Mouse (Mus musculus) kidney, embryonic 14.5 days (tissue): ENCODE measurements at regions not wholly inside any gene's neighbourhood (a gene's known extent, or its start where the extent isn't known, plus 50 kb on each side); places are given as distances from the start of the nearest gene placed in this dataset.

Experiments used
- ATAC-seq: fragments of 200-750 bp; cut with Nextera tagmentation; 2 replicates; pipeline ENCODE4 v1.8.0; 2017; ENCODE audit warnings: moderate number of reproducible peaks, mild to moderate bottlenecking, moderate TSS enrichment, moderate library complexity; ENCODE audit not compliant: low FRiP score, low TSS enrichment
- H3K27ac ChIP-seq: fragments of 300-500 bp; sonication (generic); 2 replicates; pipeline ENCODE4 v1.5.1; 2014; ENCODE audit warnings: low read depth, mild to moderate bottlenecking, low read length, moderate library complexity, mixed read lengths
- H3K27me3 ChIP-seq: fragments of 300-500 bp; sonication (generic); 2 replicates; pipeline ENCODE4 v1.6.1; 2014; ENCODE audit warnings: mild to moderate bottlenecking, low read length; ENCODE audit not compliant: control insufficient read depth, insufficient read depth
- H3K36me3 ChIP-seq: fragments of 300-500 bp; sonication (generic); 2 replicates; pipeline ENCODE4 v1.6.1; 2014; ENCODE audit warnings: low read length, mixed read lengths; ENCODE audit not compliant: control insufficient read depth, insufficient read depth
- H3K4me1 ChIP-seq: fragments of 300-500 bp; sonication (generic); 2 replicates; pipeline ENCODE4 v1.6.1; 2014; ENCODE audit warnings: low read length, mixed read lengths; ENCODE audit not compliant: control insufficient read depth, insufficient read depth
- H3K4me2 ChIP-seq: fragments of 300-500 bp; sonication (generic); replicated peaks from 2 replicates; pipeline ENCODE4 v1.6.1; 2014; ENCODE audit warnings: low read depth, mild to moderate bottlenecking, low read length
- H3K4me3 ChIP-seq: fragments of 300-500 bp; sonication (generic); 2 replicates; pipeline ENCODE4 v1.5.1; 2014; ENCODE audit warnings: mild to moderate bottlenecking, low read length
- H3K9ac ChIP-seq: fragments of 300-500 bp; sonication (generic); 2 replicates; pipeline ENCODE4 v1.6.1; 2014; ENCODE audit warnings: low read depth, mild to moderate bottlenecking, low read length, moderate library complexity
- H3K9me3 ChIP-seq: fragments of 300-500 bp; sonication (generic); 2 replicates; pipeline ENCODE4 v1.6.1; 2016; ENCODE audit warnings: low read length; ENCODE audit not compliant: control insufficient read depth
- WGBS: fragments of 180-500 bp; shearing (Covaris S2); extraction: QIAGEN DNeasy Blood & Tissue Kit; methylation state at CpG from one replicate; pipeline ENCODE4 v1.1.7; 2014; 5-methylcytosine and 5-hydroxymethylcytosine counted together

DNA sequence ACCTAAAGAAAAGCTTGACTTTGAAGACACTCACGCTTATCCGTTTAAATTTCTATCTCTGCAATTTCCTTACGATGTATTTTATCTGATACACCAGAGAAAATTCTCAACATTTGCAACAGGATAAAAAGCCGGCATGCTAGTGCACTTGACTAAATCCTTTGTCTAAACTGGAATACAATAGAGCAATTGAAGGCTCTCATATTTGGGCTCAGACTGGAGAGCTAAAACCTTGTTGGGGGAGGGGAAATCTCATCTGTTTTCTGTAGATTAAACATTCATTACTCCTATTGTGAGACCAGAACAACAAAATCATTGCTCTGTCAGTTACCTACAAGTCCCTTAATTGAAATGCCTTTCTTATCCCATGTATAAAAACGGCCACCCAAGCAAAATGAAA is 70.9 kb upstream of the Cerkl start:
- H3K27ac ChIP-seq = no peak overlapping the region
- H3K4me2 ChIP-seq = no peak overlapping the region
- H3K4me3 ChIP-seq = no peak overlapping the region
- no peaks in the 10 kb centered on the region for H3K9me3 ChIP-seq
- no peak for ATAC-seq
- no peaks in the 10 kb centered on the region for H3K36me3 ChIP-seq
- no peak overlapping the region for H3K9ac ChIP-seq
- WGBS = 73% methylated on average over 5 of the region's 5 CpGs
- no peaks in the 10 kb centered on the region for H3K27me3 ChIP-seq
- 0 out of 2 replicates have a peak, but pooled peaks cover 3% of the 10 kb centered on the region for H3K4me1 ChIP-seq

DNA sequence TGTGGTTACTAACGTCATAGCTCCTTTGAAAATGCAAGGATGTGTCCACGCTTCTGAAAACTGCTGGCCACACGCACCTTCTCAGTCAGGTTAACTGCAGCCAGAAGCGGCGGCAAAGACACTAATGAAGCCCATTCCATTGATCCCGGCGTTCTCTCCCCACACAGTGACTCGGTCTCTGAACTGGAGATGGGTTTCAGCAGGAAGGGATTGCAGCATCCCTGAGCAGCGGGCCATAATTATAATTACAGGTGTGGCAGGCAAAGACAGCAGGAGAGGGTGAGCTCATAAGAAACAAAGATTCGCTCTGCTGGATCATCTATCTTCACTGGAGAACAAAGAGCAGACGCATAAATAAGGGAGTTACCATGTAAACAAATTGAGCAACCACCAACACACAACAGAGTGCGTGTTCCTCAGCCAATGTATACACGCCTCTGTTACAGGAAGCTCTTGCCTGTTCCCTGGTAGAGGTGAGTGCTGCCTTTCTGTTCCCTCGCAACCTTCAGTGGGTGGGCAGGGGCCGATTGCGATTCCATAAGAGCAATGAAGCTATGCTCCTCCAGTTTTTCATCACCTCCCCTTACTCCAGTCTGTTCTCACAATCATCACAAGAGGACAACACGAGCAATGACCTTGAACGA is 71.9 kb upstream of the Cerkl start:
- H3K9me3 ChIP-seq = no peaks in the 10 kb centered on the region
- H3K4me3 ChIP-seq = no peak overlapping the region
- no peak overlapping the region for H3K27ac ChIP-seq
- H3K27me3 ChIP-seq = no peaks in the 10 kb centered on the region
- 0 out of 2 replicates have a peak, but pooled peaks cover 3% of the 10 kb centered on the region for H3K4me1 ChIP-seq
- 78% methylated on average over 18 of the region's 18 CpGs for WGBS
- H3K4me2 ChIP-seq = no peak overlapping the region
- H3K36me3 ChIP-seq = no peaks in the 10 kb centered on the region
- no peak for ATAC-seq
- H3K9ac ChIP-seq = no peak overlapping the region

- no peaks in the 10 kb centered on the region for H3K27me3 ChIP-seq
- WGBS = 58% methylated on average over 2 of the region's 2 CpGs
Measured at GRCm38 (mm10) chr2:79529185-79529584, 72.6 kb upstream of the Cerkl start.

GRCm38 (mm10) chr2:79532610-79533160 is 76.1 kb upstream of the Cerkl start:
- no peaks in the 10 kb centered on the region for H3K36me3 ChIP-seq
- H3K4me1 ChIP-seq = no peaks in the 10 kb centered on the region
- H3K4me3 ChIP-seq = no peak overlapping the region
- no peak overlapping the region for H3K9ac ChIP-seq
- no peak overlapping the region for H3K27ac ChIP-seq
- WGBS = 72% methylated on average over 3 of the region's 3 CpGs
- no peak for ATAC-seq
- H3K9me3 ChIP-seq = no peaks in the 10 kb centered on the region
- H3K27me3 ChIP-seq = no peaks in the 10 kb centered on the region
- H3K4me2 ChIP-seq = no peak overlapping the region

More at GRCm38 (mm10) chr2:79529185-79529584, 72.6 kb upstream of the Cerkl start:
- no peak overlapping the region for H3K4me3 ChIP-seq
- no peaks in the 10 kb centered on the region for H3K9me3 ChIP-seq
- H3K27ac ChIP-seq = no peak overlapping the region
- H3K4me1 ChIP-seq = 0 out of 2 replicates have a peak, but pooled peaks cover 3% of the 10 kb centered on the region
- ATAC-seq = no peak
- no peaks in the 10 kb centered on the region for H3K36me3 ChIP-seq
- H3K4me2 ChIP-seq = no peak overlapping the region
- H3K9ac ChIP-seq = no peak overlapping the region

- no peaks in the 10 kb centered on the region for H3K36me3 ChIP-seq
- no peak overlapping the region for H3K9ac ChIP-seq
- no peaks in the 10 kb centered on the region for H3K9me3 ChIP-seq
- no peak for ATAC-seq
- H3K4me3 ChIP-seq = no peak overlapping the region
- peaks cover 3% of the 10 kb centered on the region; the same call in 1 of the 2 replicates for H3K4me1 ChIP-seq
- no peak overlapping the region for H3K4me2 ChIP-seq
- no peaks in the 10 kb centered on the region for H3K27me3 ChIP-seq
- no peak overlapping the region for H3K27ac ChIP-seq
- 78% methylated on average over 5 of the region's 5 CpGs for WGBS
Measured at GRCm38 (mm10) chr2:79537126-79537875, 80.7 kb upstream of the Cerkl start.

GRCm38 (mm10) chr2:79540384-79540783 is 83.8 kb upstream of the Cerkl start:
- Histone ChIP-seq H3K9ac (no peak overlapping the region), H3K4me2 (no peak overlapping the region), H3K27ac (no peak overlapping the region), H3K4me3 (no peak overlapping the region), H3K36me3 (no peaks in the 10 kb centered on the region), H3K4me1 (peaks cover 15% of the 10 kb centered on the region), H3K9me3 (no peaks in the 10 kb centered on the region), H3K27me3 (no peaks in the 10 kb centered on the region)
- WGBS = 77% methylated on average over 8 of the region's 8 CpGs
- no peak for ATAC-seq

DNA sequence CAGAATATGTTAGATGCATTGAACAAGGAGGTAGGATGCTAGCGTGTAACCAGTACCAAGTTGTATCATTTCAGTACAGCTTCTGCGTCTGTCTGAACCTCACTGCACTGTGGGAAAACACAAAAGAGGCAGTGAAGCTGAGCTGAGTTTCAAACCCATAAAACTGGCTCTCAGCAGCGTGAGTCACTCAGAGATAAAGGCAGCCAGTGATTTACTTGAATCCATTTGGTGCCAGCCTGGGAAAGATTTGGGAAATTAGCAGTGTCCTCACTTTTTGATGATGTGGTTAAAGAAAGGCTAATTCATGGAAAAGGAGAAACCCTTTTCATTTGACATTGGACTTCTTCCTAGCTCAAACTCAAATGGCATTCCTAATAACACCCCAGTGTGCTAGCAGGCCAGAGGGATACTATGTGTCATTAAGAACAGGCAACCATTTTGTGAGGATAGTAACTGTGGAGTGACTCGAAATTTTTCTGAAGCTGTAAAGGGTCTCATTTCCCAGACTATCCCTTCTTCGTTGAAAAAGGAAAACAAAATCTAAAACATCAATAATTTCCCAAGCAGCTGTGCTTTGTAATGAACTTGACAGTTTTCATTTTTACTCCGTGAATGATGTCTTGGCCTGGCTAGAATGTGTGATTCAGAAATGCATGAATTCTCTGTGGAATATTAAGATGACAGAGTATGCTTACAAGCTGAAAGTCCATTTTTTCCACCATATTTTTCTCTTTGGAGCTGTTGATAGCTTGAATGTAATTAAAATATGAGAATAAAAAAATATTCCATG is 85.8 kb upstream of the Cerkl start:
- WGBS = 53% methylated on average over 6 of the region's 6 CpGs
- H3K27ac ChIP-seq = peak overlapping the region; percentile 85; the same call in 1 of the 2 replicates
- no peak for ATAC-seq

GRCm38 (mm10) chr2:79543456-79543855 is 86.9 kb upstream of the Cerkl start:
- Histone ChIP-seq H3K4me3 (no peak overlapping the region), H3K36me3 (no peaks in the 10 kb centered on the region), H3K4me1 (peaks cover 15% of the 10 kb centered on the region), H3K27me3 (no peaks in the 10 kb centered on the region), H3K9me3 (no peaks in the 10 kb centered on the region), H3K4me2 (no peak overlapping the region), H3K27ac (peak overlapping the region; percentile 85), H3K9ac (no peak overlapping the region)
- WGBS = 38% methylated on average over 5 of the region's 5 CpGs
- ATAC-seq = peak; percentile 81

More for the DNA sequence above, 85.8 kb upstream of the Cerkl start:
- Histone ChIP-seq H3K9ac (no peak overlapping the region), H3K36me3 (no peaks in the 10 kb centered on the region), H3K9me3 (no peaks in the 10 kb centered on the region), H3K4me2 (no peak overlapping the region), H3K4me3 (no peak overlapping the region), H3K4me1 (peaks cover 15% of the 10 kb centered on the region), H3K27me3 (no peaks in the 10 kb centered on the region)
